Mouse (Mus musculus): ENCODE measurements around the gene Rab20. TPM values are rescaled to one million over a fixed set of nuclear protein-coding genes. Genes with fewer than 3 reads are reported as not detected.

Rab20 gene
- total RNA-seq, 4 experiments from 2014 or later = 3.8 to 5.2 (median 4.3) TPM

DNA sequence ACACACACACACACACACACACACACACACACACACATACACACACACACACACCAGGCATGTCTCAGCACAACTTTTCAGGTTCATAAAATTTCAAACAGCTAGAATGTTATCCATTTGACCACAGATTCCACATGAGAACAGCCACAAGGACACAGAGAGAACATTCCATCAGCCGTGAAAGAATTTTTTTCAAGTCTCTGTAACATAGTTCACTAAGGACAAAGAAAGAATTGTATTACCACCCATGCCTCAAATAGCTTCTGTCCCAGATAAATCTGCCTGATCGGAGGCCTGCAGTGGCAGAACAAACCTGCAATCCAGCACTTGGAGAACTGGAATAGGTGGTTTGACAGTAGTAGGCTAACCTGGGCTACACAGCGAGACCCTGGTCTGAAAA lies 21.2 kb downstream of the Rab20 start:
- DNase-seq (ENCODE audit: low spot score in 2 of 2) = no peak

DNA sequence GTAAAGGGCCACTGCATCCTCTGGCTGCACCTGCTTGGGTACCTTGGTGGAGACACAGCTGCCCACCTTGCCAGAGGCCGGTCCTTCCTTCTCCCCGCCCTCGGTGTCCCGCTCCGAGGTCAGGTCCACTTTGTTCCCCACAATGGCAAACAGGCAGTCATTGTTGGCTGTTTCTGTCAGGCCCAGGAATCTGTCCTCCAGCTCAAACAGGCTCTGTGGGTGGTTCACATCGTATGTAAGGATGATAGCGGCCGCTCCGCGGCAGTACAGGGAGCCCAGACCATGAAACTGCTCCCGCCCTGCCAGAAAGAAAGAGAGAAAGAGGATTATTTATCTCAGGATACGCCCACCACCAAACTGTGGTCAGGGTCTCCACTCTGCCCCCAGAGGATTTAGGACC lies 24.3 kb downstream of the Rab20 start:
- DNase-seq (ENCODE audit: low spot score in 2 of 2) = no peak

DNA sequence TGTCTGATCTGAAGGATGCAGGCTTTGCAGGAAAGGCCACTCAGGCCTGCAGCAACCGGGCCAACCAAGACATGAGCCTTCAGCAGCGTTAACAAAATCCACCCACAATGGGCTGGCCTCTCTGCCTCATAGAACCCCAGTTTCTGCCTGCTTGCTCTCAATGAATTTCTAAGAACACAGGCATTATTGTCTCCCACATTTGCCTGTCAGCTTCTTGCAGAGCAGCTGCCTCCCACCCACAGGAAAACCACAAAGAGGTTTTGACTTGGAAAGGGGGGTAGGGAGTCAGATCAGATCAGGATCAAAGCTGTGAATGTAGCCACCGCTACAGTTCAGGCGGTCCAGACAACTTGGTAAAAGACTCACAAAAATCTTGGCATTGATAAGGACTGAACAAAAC lies 25.5 kb downstream of the Rab20 start:
- DNase-seq (ENCODE audit: low spot score in 2 of 2) = no peak

DNA sequence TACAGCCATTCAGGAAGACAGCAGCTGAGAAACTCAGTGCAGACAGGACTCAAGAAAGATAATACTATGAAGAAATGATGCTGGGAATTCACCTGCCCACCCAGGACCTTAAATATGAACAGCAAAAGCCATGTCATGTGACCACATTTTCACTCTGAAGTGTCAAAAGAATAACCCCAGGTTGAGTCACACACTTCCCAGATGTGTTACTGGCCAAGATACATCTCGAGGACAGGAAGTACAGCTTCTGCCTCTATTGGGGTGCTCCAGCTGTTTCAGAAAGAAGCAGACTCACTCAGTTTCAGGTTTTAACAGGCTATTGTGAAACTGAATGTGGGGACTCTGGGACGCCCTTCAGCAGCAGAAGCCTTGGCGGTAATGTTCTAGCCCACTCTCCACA lies 26.0 kb downstream of the Rab20 start:
- DNase-seq (ENCODE audit: low spot score in 2 of 2) = no peak

DNA sequence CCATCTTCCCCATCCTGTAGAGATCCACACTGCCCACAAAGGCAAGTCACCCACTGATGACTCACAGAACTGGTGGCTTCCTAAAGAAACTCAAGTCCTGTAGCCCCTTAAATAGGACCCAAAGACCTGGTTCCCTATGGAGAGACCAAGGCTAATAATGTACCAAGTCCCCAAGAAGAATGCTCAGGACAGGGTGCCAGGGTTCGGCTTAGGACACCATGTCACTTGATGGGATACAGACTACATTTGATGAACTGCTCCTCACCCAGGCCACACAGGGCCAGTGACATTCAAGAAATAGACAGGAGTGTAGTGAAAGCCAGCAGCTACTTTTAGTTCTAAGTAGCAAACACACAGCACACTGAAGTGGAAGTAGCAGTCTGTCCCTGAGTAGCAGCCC lies 26.4 kb downstream of the Rab20 start:
- DNase-seq (ENCODE audit: low spot score in 2 of 2) = no peak

DNA sequence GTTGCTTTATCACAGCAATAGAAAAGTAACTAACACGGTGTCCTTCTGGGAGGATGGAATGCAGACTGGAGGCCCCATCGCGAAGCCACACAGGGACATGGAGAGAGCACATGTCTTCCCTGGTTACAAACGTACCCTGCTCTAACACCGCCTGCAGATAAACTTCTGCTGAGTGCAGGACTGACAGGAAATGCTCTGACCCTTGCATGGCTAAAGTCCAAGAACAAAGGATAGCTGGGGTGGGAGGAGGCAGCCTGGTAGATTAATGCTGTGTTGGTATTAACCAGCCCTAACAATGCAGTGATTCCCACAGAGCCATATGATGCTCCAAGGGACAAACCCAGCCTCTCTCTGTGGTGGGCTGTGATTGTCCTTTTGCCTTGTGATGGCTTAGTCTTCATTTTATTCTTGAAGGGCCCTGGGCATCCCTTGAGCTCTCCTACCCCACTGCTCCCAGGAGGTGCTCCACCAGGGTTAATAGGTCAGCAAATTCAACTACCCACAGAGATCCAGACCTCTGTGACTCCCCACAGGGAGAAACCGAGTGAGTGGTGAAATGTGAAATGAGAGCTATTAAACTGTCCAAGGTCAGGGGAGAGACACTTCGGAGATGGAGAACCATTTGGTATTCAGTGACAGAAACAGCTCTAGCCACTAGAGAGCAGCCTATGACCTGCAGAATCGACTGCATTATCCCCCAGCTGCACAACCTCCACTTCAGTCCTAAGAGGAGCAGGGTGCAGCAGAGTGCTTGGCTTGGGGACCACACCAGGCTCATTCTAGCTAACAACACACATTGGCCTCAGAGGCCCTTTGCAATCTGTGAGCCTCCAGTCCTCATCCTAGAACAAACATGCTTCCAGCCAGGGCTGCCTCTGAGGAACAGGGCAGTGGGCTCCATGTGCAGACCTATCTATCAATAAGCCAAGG lies 28.1 kb downstream of the Rab20 start:
- no peak for DNase-seq (ENCODE audit: low spot score in 2 of 2)

DNA sequence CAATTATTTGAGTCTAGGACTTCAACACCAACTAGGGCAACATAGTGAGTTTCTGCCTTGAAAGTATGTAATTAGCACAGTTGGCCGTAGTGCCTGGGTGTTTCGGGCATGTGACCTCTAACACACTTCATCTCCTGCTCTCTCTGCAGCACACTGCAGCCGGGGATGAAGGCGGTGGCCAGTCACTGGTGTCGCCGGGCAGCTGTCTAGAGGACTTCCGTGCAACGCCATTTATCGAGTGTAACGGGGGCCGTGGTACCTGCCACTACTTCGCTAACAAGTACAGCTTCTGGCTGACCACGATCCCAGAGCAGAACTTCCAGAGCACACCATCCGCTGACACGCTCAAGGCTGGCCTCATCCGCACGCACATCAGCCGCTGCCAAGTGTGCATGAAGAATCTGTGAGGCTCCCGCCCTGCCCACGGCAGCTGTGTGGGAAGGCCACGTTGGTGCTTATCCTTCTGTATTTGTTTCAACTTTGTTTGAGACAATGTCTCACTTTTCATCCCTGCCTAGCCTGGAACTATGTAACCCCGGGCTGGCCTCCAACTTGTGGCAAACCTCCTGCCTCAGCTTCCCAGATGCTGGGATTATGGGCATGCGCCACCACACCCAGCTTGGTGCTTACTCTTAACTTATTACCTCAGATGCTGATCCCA lies 30.5 kb downstream of the Rab20 start:
- no peak for DNase-seq (ENCODE audit: low spot score in 2 of 2)

DNA sequence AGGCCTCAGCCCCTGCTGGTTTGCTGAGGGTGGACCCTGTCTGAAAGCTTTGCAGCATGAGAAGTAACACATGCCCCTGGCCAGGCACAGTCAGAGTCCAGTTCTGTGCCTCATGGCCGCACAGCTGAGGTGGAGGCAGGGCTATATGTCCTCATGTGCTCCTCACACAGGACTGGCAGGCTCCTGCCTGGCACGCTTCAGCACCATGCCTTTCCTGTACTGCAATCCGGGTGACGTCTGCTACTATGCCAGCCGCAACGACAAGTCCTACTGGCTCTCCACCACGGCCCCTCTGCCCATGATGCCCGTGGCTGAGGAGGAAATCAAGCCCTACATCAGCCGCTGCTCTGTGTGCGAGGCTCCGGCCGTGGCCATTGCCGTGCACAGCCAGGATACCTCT lies 32.7 kb downstream of the Rab20 start:
- no peak for DNase-seq (ENCODE audit: low spot score in 2 of 2)

DNA sequence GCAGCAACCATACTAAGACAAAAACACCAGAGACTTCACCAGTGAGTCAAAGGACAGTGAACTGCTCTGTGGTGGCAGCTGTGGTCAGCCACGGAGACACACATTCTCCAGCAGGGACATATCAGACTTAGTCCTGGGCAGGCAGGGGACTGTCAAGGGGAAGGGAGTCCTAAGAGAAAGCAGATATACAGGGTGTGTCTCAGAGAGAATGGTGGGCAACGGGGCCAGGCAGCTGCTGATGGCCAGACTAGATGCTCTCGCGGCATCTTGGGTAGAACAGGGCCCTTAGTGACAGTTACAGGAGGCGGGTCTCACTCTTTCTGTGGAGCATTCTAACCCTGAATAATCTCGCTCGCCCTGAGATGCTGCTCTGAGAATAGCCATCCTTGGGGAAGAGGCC lies 34.3 kb downstream of the Rab20 start:
- no peak for DNase-seq (ENCODE audit: low spot score in 2 of 2)

DNA sequence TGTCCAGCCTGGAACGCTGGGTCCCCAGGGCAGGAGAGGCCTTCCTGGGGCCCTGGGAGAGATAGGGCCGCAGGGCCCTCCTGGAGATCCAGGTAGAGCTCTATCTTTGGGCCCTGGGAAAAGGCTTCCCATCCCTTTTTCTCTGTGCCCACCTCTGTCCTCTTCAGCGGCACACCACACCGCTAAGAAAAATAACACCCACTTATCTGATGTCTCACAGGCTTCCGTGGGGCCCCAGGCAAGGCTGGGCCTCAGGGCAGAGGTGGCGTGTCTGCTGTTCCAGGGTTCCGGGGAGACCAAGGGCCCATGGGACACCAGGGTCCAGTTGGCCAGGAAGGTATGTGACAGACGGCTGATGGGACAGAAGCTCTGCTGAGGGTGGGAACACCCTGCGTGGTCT lies 34.9 kb downstream of the Rab20 start:
- no peak for DNase-seq (ENCODE audit: low spot score in 2 of 2)

DNA sequence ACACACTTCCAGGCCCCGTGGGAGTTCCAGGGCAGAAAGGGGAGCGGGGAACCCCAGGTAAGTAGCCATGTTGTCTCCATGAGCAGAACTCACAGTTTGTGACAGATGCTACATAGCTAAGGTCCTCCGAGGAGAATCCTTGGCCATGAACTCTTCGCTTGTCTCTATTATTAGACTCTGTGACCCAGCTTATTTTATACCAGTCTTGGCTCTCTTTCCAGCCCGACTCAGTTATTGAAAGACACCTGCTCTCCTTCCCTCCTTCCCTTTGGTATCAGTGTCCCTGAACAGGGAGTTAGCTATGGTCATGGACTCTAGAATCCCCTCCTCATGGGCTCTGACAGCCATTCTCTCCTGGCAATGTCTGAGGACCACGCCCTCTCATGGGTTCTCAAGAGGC lies 37.2 kb downstream of the Rab20 start:
- DNase-seq (ENCODE audit: low spot score in 2 of 2) = no peak

DNA sequence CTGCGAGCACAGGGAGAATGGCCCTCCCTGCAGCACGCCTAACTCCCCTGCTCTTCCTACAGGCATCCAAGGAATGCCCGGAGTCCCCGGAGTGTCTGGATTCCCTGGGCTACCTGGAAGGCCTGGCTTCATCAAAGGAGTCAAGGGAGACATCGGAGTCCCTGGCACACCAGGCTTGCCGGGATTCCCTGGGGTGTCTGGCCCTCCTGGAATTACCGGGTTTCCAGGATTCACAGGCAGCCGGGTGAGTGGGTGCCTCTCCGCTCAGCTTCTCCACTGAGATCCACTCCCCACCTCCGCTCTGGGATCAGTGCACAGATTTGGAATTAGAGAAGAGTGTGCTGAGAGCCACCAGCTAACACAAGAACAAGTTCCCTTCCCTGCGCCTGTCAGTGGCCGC lies 40.6 kb downstream of the Rab20 start:
- DNase-seq (ENCODE audit: low spot score in 2 of 2) = no peak

DNA sequence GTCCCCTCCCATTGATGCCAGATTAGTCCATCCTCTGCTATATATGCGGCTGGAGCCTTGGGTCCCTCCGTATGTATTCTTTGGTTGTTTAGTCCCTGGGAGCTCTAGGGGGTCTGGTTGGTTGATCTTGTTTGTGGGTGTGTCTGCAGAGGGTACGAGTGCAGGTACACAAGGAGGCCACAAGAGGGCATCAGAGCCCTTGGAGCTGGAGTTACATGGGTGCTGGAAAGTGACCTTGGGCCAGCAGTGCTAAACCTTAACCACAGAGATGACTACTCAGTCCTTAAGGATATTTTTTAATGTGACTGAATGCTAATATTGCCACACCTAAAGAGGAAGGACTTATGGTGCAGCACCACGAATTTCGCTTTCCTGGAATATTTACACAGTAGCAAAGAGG lies 47.8 kb downstream of the Rab20 start:
- DNase-seq (ENCODE audit: low spot score in 2 of 2) = no peak

DNA sequence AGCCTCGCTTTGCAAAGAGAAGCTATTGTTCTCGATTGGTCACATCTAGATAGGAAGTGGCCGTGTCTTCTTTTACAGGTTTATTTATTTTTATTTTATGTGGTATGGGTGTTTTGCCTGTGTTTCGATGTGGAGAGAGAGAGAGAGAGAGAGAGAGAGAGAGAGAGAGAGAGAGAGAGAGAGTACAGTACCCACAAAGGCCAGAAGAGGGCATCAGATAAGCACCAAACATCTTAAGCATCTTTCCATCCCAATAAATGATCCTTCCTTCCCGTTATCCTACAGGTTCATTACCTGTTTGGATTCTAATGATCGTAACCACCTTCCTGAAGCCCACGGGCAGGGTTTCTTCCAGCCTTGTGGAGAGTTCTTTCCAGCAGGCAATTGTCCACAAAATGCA lies 55.4 kb downstream of the Rab20 start:
- no peak for DNase-seq (ENCODE audit: low spot score in 2 of 2)

DNA sequence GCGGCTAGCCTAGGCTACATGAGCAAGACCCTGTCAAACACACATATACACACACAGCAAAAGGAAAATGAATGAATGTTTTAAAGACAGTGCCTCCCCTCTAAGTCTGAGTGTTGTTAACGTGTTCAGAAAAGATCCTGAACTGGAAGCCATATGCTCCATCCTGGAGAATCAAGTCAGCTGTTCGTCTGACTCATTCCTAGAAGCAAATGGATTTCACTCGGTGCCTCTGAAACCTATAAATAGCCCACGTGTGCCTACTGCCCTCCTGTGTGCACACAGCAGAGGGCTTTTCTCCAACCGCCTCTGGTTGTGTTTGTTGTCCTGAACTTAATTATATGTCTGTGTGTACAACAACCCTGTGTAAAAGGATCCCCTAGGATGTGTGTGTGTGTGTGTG lies 56.5 kb downstream of the Rab20 start:
- no peak for DNase-seq (ENCODE audit: low spot score in 2 of 2)

DNA sequence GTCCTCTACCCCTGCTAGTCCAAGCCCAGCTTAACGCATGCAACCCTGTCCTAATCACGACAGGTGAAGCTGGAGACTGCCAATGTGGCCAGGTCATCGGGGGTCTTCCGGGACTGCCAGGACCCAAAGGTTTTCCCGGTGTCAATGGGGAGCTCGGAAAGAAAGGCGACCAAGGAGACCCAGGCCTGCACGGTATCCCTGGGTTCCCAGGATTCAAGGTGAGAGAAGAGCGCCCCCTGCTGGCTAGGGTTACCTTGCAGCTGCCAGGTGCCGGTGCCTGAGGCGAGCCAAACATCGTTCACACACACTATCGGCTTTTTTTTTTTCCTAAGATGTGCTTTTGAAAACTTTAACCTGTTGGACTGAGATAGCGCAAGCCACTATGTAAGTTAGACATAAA lies 57.4 kb downstream of the Rab20 start:
- DNase-seq (ENCODE audit: low spot score in 2 of 2) = no peak

DNA sequence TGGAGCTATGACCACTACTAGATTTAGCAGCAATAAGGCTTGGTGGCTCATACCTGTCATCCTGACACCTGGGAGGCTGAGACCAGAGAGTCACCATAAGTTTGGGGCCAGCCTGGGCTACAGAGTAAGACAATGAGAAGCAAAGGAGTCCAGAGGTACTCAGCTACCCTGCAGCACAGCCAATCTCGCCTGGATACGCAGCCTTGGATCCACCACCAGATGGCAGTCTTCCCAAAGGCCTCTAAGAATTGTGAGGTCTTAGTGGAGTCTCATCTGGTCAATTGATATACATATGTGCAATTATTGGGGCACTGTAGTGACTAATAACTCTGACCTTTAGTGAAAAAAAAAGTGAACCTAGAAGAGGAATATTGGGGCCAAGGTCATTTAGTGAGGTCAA lies 58.9 kb downstream of the Rab20 start:
- peak; percentile 23 to 31 for DNase-seq (ENCODE audit: low spot score in 2 of 2)

DNA sequence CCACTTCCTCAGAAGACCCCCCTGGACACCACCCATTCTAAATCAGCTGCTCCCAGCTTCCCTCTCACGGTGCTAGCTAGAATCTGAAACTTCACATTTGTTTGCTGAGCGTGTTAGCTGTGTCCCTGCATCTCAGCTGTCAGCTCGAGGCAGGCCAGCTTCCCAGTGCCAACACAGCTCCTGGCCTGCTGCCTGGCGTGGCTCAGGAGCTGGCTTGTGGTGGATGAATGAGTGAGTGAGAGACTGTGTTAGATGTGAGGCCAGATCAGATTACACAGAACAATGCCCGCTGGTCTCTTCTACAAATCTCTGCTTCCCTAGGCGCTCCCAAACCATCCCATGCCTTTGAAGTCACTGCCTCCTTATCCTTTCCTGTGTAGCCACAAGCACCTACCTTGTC lies 59.3 kb downstream of the Rab20 start:
- peak; percentile 50 to 74 for DNase-seq (ENCODE audit: low spot score in 2 of 2)

DNA sequence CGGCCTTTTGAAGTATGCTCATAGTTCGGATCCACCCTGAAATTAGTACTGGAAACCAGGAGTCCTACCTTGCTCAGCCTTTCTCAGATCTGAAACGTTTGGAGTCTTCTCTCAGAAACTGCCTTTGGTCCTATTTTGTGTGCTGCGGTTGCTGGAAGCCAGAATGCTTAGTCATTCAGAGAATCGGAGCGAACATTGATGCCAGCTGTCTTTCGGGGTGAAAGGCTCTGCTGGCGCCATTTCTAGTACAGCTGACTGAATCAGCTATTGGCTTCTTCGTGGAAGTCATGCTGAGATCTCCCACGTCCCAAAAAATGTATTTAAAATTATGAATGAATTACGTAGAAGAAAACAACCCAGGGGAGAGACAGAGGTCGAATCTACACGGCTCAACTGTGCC lies 60.7 kb downstream of the Rab20 start:
- no peak for DNase-seq (ENCODE audit: low spot score in 2 of 2)

DNA sequence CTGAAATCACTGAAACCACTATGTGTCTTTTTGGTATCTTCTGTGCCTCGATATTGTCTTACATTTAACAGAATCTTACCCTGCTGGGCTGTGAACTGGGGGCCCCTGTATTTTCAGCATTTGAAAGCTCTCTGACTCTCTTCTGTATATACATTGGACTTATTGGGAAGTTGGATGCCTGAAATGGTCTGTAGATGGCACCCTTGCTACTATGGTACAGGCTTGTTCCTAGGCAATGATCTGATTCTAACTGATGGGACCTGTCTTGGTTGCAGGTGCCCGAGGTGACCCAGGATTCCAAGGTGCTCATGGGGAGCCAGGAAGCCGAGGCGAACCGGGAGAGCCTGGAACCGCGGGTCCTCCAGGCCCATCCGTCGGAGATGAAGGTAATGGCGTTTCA lies 63.4 kb downstream of the Rab20 start:
- DNase-seq (ENCODE audit: low spot score in 2 of 2) = no peak

DNA sequence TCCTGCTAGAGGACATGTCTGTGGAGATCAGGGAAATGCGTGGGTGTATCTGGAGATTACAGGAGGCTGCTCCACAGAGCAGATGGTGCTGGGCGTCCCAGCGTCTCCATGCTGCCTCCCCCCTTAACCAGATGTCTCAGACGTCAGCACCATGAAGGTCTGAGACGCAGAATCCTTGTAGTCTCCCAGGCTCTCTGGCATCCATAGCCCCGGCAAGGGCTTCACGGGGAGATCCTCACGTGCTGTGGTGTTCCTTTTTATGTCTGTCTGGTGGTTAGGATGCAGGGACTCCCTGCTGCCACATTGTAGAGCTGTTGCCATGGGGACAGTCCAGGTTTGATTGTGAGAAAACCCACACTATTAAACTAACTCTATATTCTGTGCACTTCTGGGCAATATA lies 64.2 kb downstream of the Rab20 start:
- no peak for DNase-seq (ENCODE audit: low spot score in 2 of 2)

DNA sequence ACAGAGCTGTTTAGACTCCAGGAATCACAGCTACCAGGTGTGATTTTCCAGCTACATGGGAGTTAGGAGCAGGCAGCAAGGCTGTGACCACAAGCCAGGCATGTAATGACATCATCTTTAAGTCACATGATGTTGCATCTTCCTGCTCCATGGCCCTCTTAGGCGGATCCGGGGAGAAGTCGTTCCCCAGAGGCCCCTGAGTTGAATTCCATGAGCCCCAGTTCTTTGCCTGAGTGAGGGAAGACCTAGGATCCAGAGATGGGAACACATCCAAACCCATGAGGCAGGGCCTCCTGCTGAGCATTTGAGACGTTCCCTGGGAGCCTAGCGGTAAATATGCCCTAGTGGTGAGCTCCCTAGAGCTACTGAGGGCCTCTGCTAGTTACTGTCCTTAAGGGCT lies 66.1 kb downstream of the Rab20 start:
- DNase-seq (ENCODE audit: low spot score in 2 of 2) = no peak

DNA sequence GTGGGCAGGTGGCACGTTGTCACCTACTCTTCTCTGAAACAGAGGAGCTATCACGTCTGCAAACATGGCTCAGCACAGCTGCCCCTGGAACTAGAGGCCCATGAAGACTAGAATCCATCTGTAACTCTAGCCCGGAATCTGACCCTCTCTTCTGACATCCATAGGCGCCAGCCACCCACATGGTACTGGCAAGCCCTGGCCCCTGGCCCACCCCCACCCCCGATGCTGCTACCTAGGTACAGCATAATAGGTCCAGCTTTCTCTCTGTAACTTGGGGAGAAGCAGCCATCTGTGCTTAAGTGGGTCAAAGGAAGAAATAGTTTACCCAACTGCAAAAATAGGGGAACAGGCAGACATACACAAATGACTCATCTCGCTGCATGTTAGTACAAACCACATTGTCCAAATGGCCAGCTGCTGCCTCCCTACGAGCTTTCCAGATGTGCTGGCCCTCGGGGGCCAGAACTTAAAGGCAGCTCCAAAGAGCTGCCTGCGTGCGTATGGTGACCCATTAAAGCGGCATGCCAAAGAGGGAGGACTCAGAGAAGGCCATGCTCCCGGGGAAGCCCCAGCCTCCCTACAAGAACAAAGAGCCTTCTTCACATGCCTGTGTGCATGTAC lies 66.9 kb downstream of the Rab20 start:
- DNase-seq (ENCODE audit: low spot score in 2 of 2) = no peak
